Mouse (Mus musculus) CH12F3 (cell line): Measurements from ENCODE around the gene Pik3r5.

Experiments
- in situ Hi-C: fragments of 300-500 bp; cut with MboI; formaldehyde crosslinking; loops from 2 replicates; pipeline ENCODE4 v1.14.3; 2020; ENCODE audit warnings: low sequenced_read_pairs

Pik3r5 gene

GRCm38 (mm10) chr11:68431699-68432360 is at the start of gene Pik3r5:
Gene Pik3r5, plus strand, starts transcription at chr11:68432121.
- in situ Hi-C loops, result no loop called here

DNA sequence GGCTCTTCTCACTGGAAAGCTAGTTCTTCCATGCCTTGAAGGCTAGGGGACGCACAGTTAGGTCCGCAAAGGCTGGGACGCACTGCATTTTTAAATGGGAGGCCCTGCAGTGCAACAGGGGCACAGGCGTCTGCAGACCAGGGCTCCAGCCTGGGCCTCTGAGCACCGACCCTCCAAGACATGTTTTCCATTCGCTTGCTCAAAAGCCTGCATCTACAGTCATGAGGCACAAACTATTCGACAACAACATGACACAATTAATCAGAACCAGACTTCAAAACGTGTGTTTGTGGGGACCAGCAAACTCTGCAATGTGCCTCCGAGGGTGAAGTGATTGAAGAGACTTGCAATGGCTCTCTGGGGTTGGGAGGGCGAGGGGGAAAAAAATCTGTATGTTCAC is 48.4 kb upstream of the Pik3r5 start:
- in situ Hi-C loops, result no loop called here

DNA sequence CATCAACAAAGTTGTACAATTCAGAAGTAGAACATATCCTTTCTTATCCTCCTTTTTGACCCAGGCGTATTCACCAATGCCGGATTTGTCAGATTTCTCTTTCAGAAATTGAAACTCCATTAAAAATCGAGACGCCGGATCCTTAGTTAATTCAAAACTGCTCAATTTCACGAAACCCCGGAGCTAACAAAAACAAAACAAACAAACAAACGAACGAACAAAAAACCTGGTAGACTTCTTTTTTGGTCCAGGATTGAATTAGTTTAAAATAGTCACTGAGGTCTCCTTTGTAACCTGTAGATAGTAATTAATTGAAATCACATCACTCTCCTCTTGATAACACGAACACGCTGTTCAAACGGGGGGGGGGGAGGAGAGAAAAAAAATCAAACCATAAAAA is 47.8 kb upstream of the Pik3r5 start:
- in situ Hi-C loops, result no loop called here

DNA sequence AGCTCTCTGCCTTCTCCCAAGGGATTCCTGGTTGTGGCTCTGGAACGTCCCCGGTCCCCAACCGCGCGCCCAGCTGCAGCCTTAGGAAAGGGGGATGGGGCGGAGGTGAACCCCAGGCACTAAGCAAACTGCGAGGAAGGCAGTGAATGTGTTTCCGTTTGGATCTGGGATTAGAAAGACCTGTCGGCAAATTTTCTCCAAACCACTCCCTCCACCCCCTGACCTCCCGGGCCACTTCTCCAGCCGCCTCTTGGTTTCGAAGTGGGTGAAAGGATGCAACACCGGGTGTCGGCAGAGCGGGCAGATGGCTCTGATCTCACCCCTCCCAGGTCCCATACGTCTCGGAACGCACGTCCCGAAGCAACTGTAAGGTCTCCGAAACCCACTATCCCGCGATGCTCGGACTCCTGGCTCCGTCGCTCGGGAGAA is 47.3 kb upstream of the Pik3r5 start:
- in situ Hi-C loops, result no loop called here

- in situ Hi-C loops, result no loop called here
These were observed 46.7 kb upstream of the Pik3r5 start for GRCm38 (mm10) chr11:68385021-68385821.

DNA sequence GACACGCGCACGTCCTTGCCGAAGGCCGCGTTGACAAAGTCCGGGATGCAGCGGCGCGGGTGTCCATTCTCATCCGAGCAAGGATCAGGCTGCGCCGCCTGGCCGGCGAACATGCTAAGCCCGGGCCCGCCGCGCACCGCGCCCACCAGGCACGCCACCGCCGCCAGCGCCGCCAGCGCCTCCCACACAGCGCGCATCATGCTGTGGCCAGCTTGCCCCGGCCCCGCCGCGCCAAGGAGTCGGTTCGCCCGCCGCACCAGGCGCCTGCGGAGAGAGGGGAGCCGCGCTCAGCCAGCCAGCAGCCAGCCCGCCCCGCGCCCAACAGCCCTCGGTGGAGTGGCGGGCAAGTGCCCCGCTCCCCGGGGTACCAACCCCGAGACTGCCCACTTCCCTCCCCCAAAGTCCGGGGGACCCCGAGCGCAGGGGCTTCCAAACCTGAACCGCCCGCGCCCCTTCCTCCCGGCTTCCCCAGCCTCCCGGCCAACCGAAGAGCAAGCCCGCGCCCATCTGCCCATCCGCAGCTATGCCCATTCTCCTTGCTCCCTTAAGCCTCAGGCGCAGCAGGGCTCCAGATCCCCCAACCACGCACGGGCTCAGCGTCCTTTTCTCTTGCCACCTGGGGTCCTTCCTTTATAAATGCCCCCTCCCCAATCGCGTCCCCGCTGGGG is 45.9 kb upstream of the Pik3r5 start:
- in situ Hi-C loops, result no loop called here

GRCm38 (mm10) chr11:68386589-68387440 is 45.1 kb upstream of the Pik3r5 start:
- in situ Hi-C loops, result no loop called here

GRCm38 (mm10) chr11:68387441-68387760 is 44.5 kb upstream of the Pik3r5 start:
- in situ Hi-C loops, result no loop called here

GRCm38 (mm10) chr11:68387971-68388654 is 43.8 kb upstream of the Pik3r5 start:
- in situ Hi-C loops, result no loop called here

DNA sequence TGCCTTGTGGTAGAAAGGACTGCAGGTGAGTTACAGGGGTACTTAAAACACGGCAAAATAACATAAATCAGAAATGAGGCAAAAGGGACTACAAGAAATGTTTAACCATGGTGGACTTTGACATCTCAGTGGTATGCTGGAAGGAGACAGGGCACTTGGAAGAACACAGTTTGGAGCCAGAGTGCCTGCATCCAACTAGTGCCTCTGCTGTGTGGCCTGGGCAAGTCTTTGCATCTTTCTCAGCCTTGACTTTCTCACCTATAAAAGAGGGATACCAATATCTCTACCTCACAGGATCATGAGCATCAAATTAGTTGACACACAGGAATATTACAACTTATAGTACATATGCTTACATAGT is 43.3 kb upstream of the Pik3r5 start:
- in situ Hi-C loops, result no loop called here

GRCm38 (mm10) chr11:68389621-68390020 is 42.3 kb upstream of the Pik3r5 start:
- in situ Hi-C loops, result no loop called here

DNA sequence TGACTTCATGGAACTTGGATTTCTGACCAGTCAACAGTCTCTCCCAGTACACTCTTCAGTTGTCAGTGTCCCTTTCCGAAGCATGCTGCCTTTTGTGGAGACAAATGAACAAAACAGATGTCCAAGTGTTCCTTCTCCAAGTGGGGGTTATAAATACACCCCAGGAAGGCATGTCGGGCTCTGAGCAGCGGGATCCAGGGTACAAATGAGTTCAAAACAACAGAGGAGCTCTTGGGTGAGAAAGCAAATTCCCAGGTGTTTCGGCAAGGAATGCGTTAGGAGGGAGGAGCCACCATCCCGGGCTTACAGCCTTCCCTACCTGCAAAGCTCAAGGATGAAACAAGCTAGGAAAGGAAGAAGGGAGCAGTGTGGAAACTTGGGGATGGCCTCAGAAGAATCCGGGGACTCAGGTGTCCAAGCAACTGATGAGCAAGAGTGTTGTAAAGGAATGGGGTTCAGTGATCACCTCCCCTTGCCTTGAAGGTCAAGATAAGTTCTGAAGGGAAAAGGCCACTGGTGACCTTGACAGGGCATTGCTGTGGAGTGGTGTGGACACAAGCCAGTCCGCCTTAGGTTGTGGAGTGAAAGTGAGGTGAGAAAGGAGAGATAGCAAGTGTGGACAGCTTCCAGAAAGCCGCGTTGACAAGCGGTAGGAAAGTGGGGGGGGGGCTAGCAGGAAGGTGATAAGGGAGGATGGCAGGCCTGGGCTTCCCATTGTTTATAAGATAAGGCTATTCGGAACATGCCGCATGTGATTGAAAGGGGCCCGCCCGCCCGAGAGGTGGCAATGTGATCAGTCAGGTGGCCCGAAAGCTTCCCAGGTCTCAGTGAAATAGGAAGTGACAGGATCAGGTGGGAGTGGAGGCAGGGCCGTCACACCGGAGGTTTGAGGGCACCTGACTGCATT is 41.3 kb upstream of the Pik3r5 start:
- in situ Hi-C loops, result no loop called here

GRCm38 (mm10) chr11:68393897-68394490 is 37.9 kb upstream of the Pik3r5 start:
- in situ Hi-C loops, result no loop called here

- in situ Hi-C loops, result no loop called here
These were observed 37.2 kb upstream of the Pik3r5 start for GRCm38 (mm10) chr11:68394749-68395148.

- in situ Hi-C loops, result no loop called here
These were observed 36.4 kb upstream of the Pik3r5 start for GRCm38 (mm10) chr11:68395546-68395945.

DNA sequence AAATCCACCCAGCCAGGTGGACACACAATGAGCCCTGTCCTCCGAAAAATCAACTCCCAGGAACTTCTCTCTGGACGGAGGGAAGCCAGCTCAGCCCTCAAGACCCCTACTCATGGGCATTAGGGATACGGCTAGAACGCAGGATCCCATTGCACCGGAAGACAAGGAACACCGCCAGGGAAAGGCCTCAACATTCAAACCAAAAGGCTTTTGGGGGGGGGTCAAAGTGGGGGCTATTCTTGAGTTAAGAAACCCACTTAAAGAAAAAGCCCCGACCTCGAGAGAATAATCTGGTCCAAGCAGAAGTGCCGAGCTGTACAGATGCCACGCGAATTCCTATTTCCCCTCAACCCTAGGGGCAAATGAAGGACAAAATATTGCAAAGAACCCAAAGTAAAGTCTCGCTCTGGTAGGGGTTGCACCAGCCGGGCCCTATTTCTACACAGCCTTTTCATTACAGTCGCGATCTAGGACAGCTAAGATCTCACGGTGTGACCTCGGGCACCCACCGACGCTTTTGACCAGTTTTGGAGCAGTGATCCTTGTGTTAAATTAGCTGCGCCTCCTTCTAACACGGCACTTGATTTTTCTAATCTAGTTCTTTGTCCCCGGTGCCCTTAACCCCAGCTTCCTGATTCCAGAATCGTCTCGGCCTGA is 32.9 kb upstream of the Pik3r5 start:
- in situ Hi-C loops, result no loop called here

DNA sequence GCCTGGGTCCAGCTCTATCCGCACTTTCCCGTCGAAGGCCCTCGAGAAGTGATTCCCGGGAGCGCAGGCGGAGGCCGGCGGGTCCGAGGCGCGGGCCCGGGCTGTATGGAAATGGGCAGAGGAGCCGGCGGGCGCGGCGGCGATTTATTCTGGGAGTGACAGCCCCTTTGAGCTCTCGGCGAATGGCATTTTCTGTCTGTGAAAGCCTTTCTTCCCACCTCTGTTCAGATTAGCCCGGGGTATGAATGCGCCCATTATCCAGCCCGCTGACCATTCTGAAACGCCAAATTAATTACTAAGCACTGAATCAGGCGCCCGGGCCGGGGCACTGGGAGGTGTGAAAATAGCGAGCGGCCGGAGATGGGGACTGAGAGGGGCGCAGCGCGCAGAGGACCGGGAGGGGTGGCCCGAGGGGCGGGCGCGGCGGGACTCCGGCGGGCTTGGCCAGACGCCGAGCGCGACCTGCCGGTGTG is 32.3 kb upstream of the Pik3r5 start:
- in situ Hi-C loops, result loop anchor here (10.0 kb wide), 1 partner anchor 385 kb away; no protein-coding TSS in a partner anchor

- in situ Hi-C loops, result loop anchor here (10.0 kb wide), 1 partner anchor 385 kb away; no protein-coding TSS in a partner anchor
These were observed 31.8 kb upstream of the Pik3r5 start for GRCm38 (mm10) chr11:68400021-68400671.
